Mouse (Mus musculus) thymus, postnatal 25 days (tissue): Measurements from ENCODE around the gene Ggt6.

Source experiments
- DNase-seq: peaks from one replicate; pipeline ENCODE4 v3.0.0; 2022

The Ggt6 gene

DNA sequence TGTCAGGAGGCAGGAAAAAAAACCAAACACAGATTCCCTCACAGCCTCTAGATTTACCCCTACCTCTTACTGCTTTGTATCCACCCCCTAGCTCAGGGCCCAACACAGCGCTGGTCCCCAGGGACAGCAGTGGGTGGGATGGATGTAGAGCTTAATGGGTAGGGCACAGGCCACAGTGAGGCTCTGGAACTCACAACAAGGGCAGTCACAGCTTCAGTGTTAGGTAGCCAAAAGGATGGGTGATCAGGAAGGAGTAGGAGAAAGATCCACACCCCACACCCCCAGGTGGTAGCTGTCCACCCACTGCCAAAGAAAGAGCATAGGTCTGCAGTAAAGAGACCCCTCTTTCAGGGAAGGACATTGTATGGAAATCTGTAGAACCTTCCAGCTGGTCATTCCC, 42.3 kb downstream of the Ggt6 start:
- no peak for DNase-seq

DNA sequence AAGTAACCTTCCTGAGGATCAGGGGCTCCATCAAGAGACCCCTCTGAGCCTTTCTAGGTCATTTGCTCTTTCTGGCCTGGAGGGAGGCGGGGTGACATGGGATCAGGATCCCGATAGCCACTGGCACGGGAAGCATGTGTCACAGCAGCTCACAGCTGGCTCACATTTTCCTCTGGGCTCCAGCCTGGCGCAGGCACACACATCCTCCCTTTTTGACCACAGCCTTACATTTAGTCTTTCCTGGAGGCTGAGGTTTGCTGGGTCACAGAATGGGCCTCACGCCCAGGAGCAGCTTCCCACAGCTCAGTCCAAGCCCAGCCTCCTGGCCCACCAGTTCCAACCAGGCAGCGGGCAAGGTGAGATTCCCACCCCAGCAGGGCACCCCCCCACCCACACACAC, 42.9 kb downstream of the Ggt6 start:
- DNase-seq = no peak

GRCm38 (mm10) chr11:72479499-72479898, 44.2 kb downstream of the Ggt6 start:
- DNase-seq = no peak

DNA sequence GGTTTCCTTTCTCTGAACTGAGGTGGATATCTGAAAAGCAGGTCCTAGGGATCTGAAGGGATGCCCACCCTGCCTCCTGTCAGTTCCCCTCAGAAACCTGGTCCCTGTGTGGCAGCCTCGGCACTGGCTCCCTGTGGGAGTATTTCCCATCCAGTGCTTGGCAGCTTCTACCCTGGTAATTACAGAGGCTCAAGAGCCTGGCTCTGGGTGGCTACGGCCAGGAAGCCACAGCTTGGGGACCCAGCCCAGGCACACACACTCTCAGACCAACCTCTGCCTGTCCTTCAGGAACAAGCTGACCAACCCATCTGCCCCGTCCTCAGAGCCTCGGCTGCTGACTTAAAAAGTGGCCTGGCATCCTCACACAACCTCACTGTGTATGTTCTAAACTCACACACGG, 46.0 kb downstream of the Ggt6 start:
- DNase-seq = no peak

DNA sequence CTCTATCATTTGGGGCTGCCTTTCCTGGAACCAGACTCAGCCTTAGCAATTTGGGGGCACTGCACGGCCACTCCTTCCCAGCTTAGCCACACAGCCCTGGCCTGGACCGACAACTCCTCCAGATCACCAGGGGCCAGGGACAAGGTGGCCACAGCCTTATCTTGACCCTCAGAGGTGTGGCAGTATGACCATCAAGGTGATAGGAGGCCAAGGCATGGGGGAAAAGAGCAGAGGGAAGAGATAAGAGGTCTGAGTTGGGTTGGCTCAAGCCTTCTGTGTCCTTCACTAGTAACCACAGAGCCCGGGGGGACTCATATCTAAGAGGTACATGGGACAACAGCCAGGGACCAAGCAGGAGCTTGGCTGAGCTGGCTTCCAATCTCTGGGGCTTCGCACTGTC, 46.6 kb downstream of the Ggt6 start:
- no peak for DNase-seq

GRCm38 (mm10) chr11:72484549-72484948, 49.2 kb downstream of the Ggt6 start:
- no peak for DNase-seq

DNA sequence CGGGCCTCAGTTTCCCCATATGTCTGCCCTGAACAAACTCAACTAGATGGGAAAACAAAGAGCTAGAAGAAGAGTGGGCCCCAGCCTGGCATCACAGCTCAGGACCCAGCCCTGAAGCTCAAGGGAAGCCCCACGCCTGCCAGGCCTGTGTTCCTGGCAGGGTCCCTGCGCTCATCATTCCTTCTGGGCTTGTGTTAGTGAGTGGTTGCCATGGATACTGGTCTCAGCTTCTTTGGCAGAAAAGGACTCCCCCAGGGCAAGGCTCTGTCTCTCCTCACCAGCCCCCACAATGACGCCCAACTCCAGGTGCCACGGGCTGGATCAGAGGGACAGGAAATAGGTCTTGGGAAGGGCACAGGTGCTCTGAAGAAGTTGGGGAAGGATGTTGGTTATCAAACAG, 49.8 kb downstream of the Ggt6 start:
- no peak for DNase-seq

GRCm38 (mm10) chr11:72485960-72486359, 50.6 kb downstream of the Ggt6 start:
- DNase-seq = no peak

- no peak for DNase-seq
Observed at GRCm38 (mm10) chr11:72487171-72487570, 51.8 kb downstream of the Ggt6 start.

DNA sequence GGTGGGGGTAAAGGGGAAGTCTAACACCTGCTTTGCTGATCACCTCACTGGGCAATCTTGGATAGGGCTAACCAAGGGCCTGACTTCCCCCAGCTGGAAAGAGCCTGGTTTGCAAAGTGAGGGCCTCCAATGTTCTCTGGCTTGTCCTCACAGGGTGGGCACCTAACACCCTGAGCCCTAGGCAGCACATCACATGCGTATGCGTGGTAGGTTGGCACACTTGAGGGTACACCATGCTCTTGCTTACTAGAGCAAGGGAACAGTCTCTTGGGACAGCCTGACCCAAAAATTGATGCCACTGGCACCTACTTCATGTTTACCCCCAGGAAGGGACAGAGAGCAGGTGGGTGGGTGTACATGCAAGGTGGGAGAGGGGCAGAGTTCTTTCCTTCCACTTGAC, 52.4 kb downstream of the Ggt6 start:
- no peak for DNase-seq
